Mouse (Mus musculus) MEL (cell line): ENCODE results near the gene Rgcc.

Source experiments
- CTCF ChIP-seq, 3 experiments: IDR thresholded peaks in 2 of 3; conservative IDR thresholded peaks in 1 of 3; 2 replicates each; pipeline ENCODE4 v1.5.1; 2011 to 2012; ENCODE audit warnings: low read length in 3 of 3, low read depth in 2 of 3, mild to moderate bottlenecking in 2 of 3, improper control_type of control experiment in 1 of 3, inconsistent platforms in 1 of 3, mixed read lengths in 1 of 3, moderate library complexity in 1 of 3; ENCODE audit not compliant: control insufficient read depth in 1 of 3, insufficient read depth in 1 of 3, poor library complexity in 1 of 3, severe bottlenecking in 1 of 3
- KAT2A ChIP-seq: conservative IDR thresholded peaks from 2 replicates; pipeline ENCODE4 v1.6.1; 2012; ENCODE audit warnings: low read depth, low read length, improper control_type of control experiment, inconsistent platforms
- RAD21 ChIP-seq: IDR thresholded peaks from 2 replicates; pipeline ENCODE4 v1.6.1; 2011; ENCODE audit warnings: mild to moderate bottlenecking, low read depth, low read length, improper control_type of control experiment
- TBP ChIP-seq: IDR thresholded peaks from 2 replicates; pipeline ENCODE4 v1.8.0; 2011; ENCODE audit warnings: low read depth, low read length, improper control_type of control experiment
- UBTF ChIP-seq: IDR thresholded peaks from 2 replicates; pipeline ENCODE4 v1.6.1; 2012; ENCODE audit warnings: low read depth, mild to moderate bottlenecking, inconsistent platforms, low read length, improper control_type of control experiment, moderate library complexity, borderline replicate concordance; ENCODE audit not compliant: insufficient read depth

- no peak for TF ChIP-seq KAT2A
- no peak for TF ChIP-seq RAD21
- TF ChIP-seq CTCF (IDR thresholded peaks at IDR 0.05 in 2 of 3, conservative IDR thresholded peaks at IDR 0.05 in 1 of 3; ENCODE audit: control insufficient read depth in 1 of 3, insufficient read depth in 1 of 3, low read depth in 2 of 3, low read length in 3 of 3, poor library complexity in 1 of 3, severe bottlenecking in 1 of 3) = no peak
- no peak for TF ChIP-seq UBTF
- no peak for TF ChIP-seq TBP
Measured at GRCm38 (mm10) chr14:79267382-79267781, 34.1 kb downstream of the Rgcc start.
